Mouse (Mus musculus): Measurements from ENCODE around the gene Zfp62. TPM values are rescaled to one million over a fixed set of nuclear protein-coding genes. Genes with fewer than 3 reads are reported as not detected.

The Zfp62 gene
- polyA plus RNA-seq (2017; shearing (Covaris generic)): 82.0 TPM

GRCm38 (mm10) chr11:49203129-49203768, at the start of gene Zfp62:
Gene Zfp62 (plus strand): TSS chr11:49203292.

DNA sequence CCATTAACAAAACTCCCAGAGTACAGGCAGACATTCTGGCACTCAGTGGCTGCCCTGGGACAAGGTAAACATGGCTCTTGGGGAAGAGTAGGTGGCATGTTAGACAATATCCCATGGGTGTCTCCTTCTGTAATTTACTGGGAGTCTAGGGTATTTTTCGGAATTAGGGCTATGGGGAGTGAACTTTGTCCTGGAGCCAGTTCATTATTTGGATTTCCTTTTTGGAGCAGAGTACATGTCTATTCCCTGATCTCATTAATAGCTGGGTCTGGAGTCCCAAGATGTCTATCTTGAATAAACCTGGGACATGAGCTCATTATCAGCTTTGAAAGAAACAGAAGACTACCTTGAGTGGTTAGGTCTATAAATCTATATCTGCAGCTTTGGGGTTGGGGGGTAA, 49.0 kb upstream of the Zfp62 start, which contains the start of gene Olfr1394:
TSS of gene Olfr1394 (plus strand) at position 301 of the 400 bp plus-strand sequence.

DNA sequence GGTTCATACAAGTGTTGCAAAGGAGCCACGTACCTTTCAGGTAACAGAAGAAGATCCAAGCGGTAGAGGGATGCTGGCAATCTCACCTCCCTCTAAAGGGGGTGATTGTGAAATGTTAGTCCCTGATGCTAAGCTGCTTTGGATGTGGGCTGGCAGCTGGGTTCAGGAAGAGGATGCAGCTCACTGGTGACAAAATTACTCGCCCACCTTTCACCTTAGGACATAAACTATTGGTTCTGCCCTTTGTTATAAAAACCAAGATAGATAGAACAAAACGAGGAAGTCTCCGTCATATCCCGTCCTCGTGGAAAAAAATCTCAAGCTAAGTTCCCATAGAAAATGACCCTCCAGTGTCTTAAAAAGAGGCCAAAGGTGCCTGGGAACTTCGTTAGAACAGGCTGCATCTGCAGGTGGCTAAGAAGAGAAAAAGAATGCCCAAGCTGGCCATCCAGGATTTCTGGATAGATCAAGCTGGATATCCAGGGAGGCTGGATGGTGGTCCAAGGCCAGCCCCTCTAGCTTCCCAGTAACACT, 16.1 kb upstream of the Zfp62 start, which contains the start of gene Btnl9:
TSS of gene Btnl9 (minus strand) at position 205 of the 534 bp plus-strand sequence.

GRCm38 (mm10) chr11:49243727-49244594, 40.9 kb downstream of the Zfp62 start, which contains the start of gene Mgat1:
Gene Mgat1 (plus strand): TSS chr11:49244191.

Other genes with a start within 250 kb of the Zfp62 start
- 1.0 TPM for gene Olfr56, start 224.4 kb upstream of the Zfp62 start, polyA plus RNA-seq (2017; shearing (Covaris generic))
- gene 9930111J21Rik1, start 223.9 kb upstream of the Zfp62 start, polyA plus RNA-seq (2017; shearing (Covaris generic)): 284 TPM
- 7.8 TPM for gene Gm12185, start 211.1 kb upstream of the Zfp62 start, polyA plus RNA-seq (2017; shearing (Covaris generic))
- 292 TPM for gene Tgtp1, start 209.1 kb upstream of the Zfp62 start, polyA plus RNA-seq (2017; shearing (Covaris generic))
- gene 9930111J21Rik2, start 152.1 kb upstream of the Zfp62 start, polyA plus RNA-seq (2017; shearing (Covaris generic)): 161 TPM
- gene Tgtp2, start 139.1 kb upstream of the Zfp62 start, polyA plus RNA-seq (2017; shearing (Covaris generic)): 361 TPM
- gene Ifi47, start 126.7 kb upstream of the Zfp62 start, polyA plus RNA-seq (2017; shearing (Covaris generic)): 537 TPM
- gene Olfr1396, start 88.4 kb upstream of the Zfp62 start, polyA plus RNA-seq (2017; shearing (Covaris generic)): not detected
- not detected for gene Olfr1395, start 61.0 kb upstream of the Zfp62 start, polyA plus RNA-seq (2017; shearing (Covaris generic))
- gene Olfr1394, start 48.9 kb upstream of the Zfp62 start, polyA plus RNA-seq (2017; shearing (Covaris generic)): not detected
- not detected for gene Btnl9, start 16.1 kb upstream of the Zfp62 start, polyA plus RNA-seq (2017; shearing (Covaris generic))
- 117 TPM for gene Mgat1, start 40.9 kb downstream of the Zfp62 start, polyA plus RNA-seq (2017; shearing (Covaris generic))
- gene Olfr1393, start 75.0 kb downstream of the Zfp62 start, polyA plus RNA-seq (2017; shearing (Covaris generic)): not detected
- not detected for gene Olfr1392, start 82.0 kb downstream of the Zfp62 start, polyA plus RNA-seq (2017; shearing (Covaris generic))
- not detected for gene Olfr10, start 101.4 kb downstream of the Zfp62 start, polyA plus RNA-seq (2017; shearing (Covaris generic))
- gene Olfr1391, start 119.5 kb downstream of the Zfp62 start, polyA plus RNA-seq (2017; shearing (Covaris generic)): not detected
- not detected for gene Olfr1390, start 131.9 kb downstream of the Zfp62 start, polyA plus RNA-seq (2017; shearing (Covaris generic))
- gene Olfr1389, start 219.8 kb downstream of the Zfp62 start, polyA plus RNA-seq (2017; shearing (Covaris generic)): not detected
- not detected for gene Olfr1388, start 233.3 kb downstream of the Zfp62 start, polyA plus RNA-seq (2017; shearing (Covaris generic))